Mouse (Mus musculus): ENCODE measurements around the gene Hmg20b. TPM values are rescaled to one million over a fixed set of nuclear protein-coding genes. Genes with fewer than 3 reads are reported as not detected.

Gene Hmg20b
- 10 to 100 TPM; 22.9 to 28.2 TPM for total RNA-seq (2021)
- long read RNA-seq, experiment 1, transcript Hmg20b-201 (9 exons, 1,621 nt), result major isoform, 17 of 37 reads
- long read RNA-seq, experiment 1, transcript Hmg20b-202 (10 exons, 1,463 nt), result minor isoform, 8 of 37 reads
- long read RNA-seq, experiment 1, partial matches to known transcripts, result 0 of 37 reads
- long read RNA-seq, experiment 1, other reads (novel, unspliced or antisense), result 8 of 37 reads
- long read RNA-seq, experiment 2, transcript Hmg20b-202 (10 exons, 1,463 nt), result minor isoform, 11 of 51 reads
- long read RNA-seq, experiment 2, transcript Hmg20b-201 (9 exons, 1,621 nt), result major isoform, 18 of 51 reads
- long read RNA-seq, experiment 2, partial matches to known transcripts, result 6 of 51 reads
- long read RNA-seq, experiment 2, other reads (novel, unspliced or antisense), result 11 of 51 reads

- Histone ChIP-seq H3K4me3 (peak within 1 kb of the TSS; percentile 99), H3K27ac (peak within 1 kb of the TSS; percentile 96)
- intact Hi-C loops (cut with DNase I), result loop anchor here (5.0 kb wide), 1 partner anchor 58 kb away; the partner anchor contains the start of genes Pip5k1c and Tjp3
- peak; percentile 91 for TF ChIP-seq CTCF (IDR thresholded peaks at IDR 0.05)
- peak; percentile 100 for DNase-seq
These were observed at the start of gene Hmg20b for GRCm38 (mm10) chr10:81350351-81351063. TSS of gene Hmg20b (minus strand) at chr10:81350480.

- no peak overlapping the region for H3K4me3 ChIP-seq
- intact Hi-C loops (cut with DNase I), result no loop called here
- no peak for DNase-seq
- TF ChIP-seq CTCF (IDR thresholded peaks at IDR 0.05), result no peak
- H3K27ac ChIP-seq, result no peak overlapping the region
These were observed 49.6 kb upstream of the Hmg20b start for GRCm38 (mm10) chr10:81399798-81400308.

- Histone ChIP-seq H3K4me3 (no peak overlapping the region), H3K27ac (no peak overlapping the region)
- no peak for TF ChIP-seq CTCF (IDR thresholded peaks at IDR 0.05)
- DNase-seq, result no peak
- intact Hi-C loops (cut with DNase I), result no loop called here
These were observed 49.0 kb upstream of the Hmg20b start for GRCm38 (mm10) chr10:81399296-81399695.

- intact Hi-C loops (cut with DNase I), result no loop called here
- Histone ChIP-seq H3K4me3 (no peak overlapping the region), H3K27ac (no peak overlapping the region)
- no peak for DNase-seq
- no peak for TF ChIP-seq CTCF (IDR thresholded peaks at IDR 0.05)
These were observed 46.5 kb upstream of the Hmg20b start for GRCm38 (mm10) chr10:81396749-81397148.

- TF ChIP-seq CTCF (IDR thresholded peaks at IDR 0.05), result no peak
- Histone ChIP-seq H3K4me3 (no peak overlapping the region), H3K27ac (no peak overlapping the region)
- no peak for DNase-seq
- intact Hi-C loops (cut with DNase I), result loop anchor here (2.0 kb wide), 1 partner anchor 43 kb away; no protein-coding TSS in a partner anchor
These were observed 45.6 kb upstream of the Hmg20b start for GRCm38 (mm10) chr10:81395865-81396264.

GRCm38 (mm10) chr10:81395127-81395526 lies 44.8 kb upstream of the Hmg20b start:
- intact Hi-C loops (cut with DNase I), result loop anchor here (2.0 kb wide), 1 partner anchor 44 kb away; no protein-coding TSS in a partner anchor
- Histone ChIP-seq H3K27ac (0 out of 2 replicates have a peak overlapping the region, but pooled peaks have one; percentile 16), H3K4me3 (no peak overlapping the region)
- peak; percentile 70 for DNase-seq
- TF ChIP-seq CTCF (IDR thresholded peaks at IDR 0.05), result peak; percentile 97

GRCm38 (mm10) chr10:81393456-81394063 lies 43.3 kb upstream of the Hmg20b start:
- H3K27ac ChIP-seq, result peak overlapping the region; percentile 66
- DNase-seq, result no peak
- H3K4me3 ChIP-seq, result peak overlapping the region; percentile 61
- no peak for TF ChIP-seq CTCF (IDR thresholded peaks at IDR 0.05)
- intact Hi-C loops (cut with DNase I), result loop anchor here (2.0 kb wide), 1 partner anchor 45 kb away; no protein-coding TSS in a partner anchor

- intact Hi-C loops (cut with DNase I), result no loop called here
- TF ChIP-seq CTCF (IDR thresholded peaks at IDR 0.05), result no peak
- Histone ChIP-seq H3K4me3 (peak within 1 kb of the TSS; percentile 61), H3K27ac (peak within 1 kb of the TSS; percentile 66)
- DNase-seq, result no peak
These were observed 42.5 kb upstream of the Hmg20b start, which contains the start of gene Smim24 for GRCm38 (mm10) chr10:81392781-81393185. TSS of gene Smim24 (plus strand) at chr10:81393051.

- no peak overlapping the region for H3K27ac ChIP-seq
- TF ChIP-seq CTCF (IDR thresholded peaks at IDR 0.05), result no peak
- intact Hi-C loops (cut with DNase I), result no loop called here
- H3K4me3 ChIP-seq, result no peak overlapping the region
- DNase-seq, result no peak
These were observed 42.0 kb upstream of the Hmg20b start for GRCm38 (mm10) chr10:81392270-81392669.

- intact Hi-C loops (cut with DNase I), result loop anchor here (1.0 kb wide), 1 partner anchor 60 kb away; no protein-coding TSS in a partner anchor
- no peak for DNase-seq
- H3K4me3 ChIP-seq, result no peak overlapping the region
- peak overlapping the region; percentile 28; the same call in 1 of the 2 replicates for H3K27ac ChIP-seq
- TF ChIP-seq CTCF (IDR thresholded peaks at IDR 0.05), result no peak
These were observed 40.3 kb upstream of the Hmg20b start for GRCm38 (mm10) chr10:81390678-81390965.

- DNase-seq, result peak; percentile 81
- no peak overlapping the region for H3K4me3 ChIP-seq
- H3K27ac ChIP-seq, result peak overlapping the region; percentile 40
- intact Hi-C loops (cut with DNase I), result loop anchor here (1.0 kb wide), 1 partner anchor 60 kb away; no protein-coding TSS in a partner anchor
- TF ChIP-seq CTCF (IDR thresholded peaks at IDR 0.05), result peak; percentile 99
These were observed 39.8 kb upstream of the Hmg20b start for GRCm38 (mm10) chr10:81389801-81390677.
